Mouse (Mus musculus): Measurements from ENCODE around the gene Rnf213.

The Rnf213 gene

GRCm38 (mm10) chr11:119438776-119439175 lies 45.9 kb downstream of the Rnf213 start:
- DNase-seq (ENCODE audit: low spot score) = no peak

DNA sequence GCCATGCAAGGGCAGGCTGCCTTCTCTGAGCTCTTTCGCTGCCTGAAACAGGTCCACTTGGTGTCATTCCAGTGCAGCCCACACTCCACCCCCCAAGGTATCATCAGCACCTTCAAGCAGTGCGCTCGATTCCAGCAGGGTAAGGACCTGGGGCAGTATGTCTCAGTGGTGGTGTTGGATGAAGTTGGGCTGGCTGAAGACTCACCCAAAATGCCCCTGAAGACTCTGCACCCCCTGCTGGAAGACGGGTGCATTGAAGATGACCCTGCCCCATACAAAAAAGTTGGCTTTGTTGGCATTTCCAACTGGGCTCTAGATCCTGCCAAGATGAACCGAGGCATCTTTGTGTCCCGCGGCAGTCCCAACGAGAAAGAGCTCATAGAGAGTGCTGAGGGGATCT lies 49.3 kb downstream of the Rnf213 start:
- DNase-seq (ENCODE audit: low spot score) = no peak

- no peak for DNase-seq (ENCODE audit: low spot score)
These were observed 50.5 kb downstream of the Rnf213 start for GRCm38 (mm10) chr11:119443442-119443841.

DNA sequence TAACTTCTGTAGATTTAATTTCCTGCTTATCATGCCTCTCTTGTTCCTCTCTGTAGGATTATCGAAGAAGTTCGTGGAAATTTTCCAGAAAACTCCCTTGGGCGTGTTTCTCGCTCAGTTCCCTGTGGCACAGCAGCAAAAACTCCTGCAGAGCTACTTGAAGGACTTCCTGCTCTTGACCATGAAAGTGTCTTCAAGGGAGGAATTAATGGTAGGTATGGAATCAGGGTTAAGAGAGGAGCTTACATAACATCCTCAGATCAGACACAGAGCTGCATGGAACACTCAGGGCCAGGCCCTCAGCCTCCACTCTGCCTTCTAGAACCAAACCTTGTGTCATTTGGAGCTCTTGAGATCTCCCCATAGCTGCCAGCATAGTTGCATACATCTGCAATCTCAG lies 63.2 kb downstream of the Rnf213 start:
- DNase-seq (ENCODE audit: low spot score) = no peak

GRCm38 (mm10) chr11:119477876-119478275 lies 85.0 kb downstream of the Rnf213 start:
- no peak for DNase-seq (ENCODE audit: low spot score)

DNA sequence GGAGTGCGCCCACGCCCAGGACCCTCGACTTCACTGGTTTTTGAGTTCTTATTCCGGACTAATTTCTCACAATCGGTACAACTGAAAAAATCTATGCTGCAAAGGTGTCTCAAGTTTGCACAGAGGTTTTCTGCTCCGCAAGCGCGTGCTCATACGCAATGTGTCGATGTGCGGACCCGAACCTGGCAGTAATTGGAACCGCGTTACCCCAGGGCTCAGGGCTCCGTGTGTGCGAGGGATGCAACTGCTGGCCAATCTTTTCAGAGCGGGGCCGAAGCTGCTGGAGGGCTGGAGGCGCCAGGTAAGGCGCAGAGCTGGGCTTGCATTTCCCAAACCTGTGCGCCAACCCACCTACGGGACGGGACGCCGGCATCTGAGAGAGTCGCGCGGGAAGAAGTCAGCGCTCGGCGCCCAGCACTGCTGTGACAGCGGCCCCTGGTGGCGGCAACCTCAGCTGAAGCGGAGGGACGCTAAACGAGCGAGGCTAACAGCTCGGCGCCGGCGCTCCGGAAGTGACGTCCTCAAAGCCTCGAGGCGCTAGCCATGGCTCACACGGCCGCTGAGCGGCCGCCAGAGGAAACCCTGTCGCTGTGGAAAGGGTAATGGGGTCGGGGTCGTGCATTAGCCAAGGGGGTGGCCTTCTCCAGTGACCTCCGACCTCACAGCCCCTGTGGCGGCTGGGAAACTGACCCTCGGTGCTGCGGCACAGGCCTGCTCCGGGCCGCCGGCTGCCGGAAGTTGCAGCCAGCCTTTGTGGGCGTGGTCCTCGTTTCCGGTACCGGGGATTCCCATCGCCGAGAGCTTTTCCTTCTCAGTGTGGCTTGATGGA lies 98.2 kb downstream of the Rnf213 start, which contains the start of gene Endov:
TSS of gene Endov (plus strand) at position 487 of the 829 bp plus-strand sequence.
- peak; percentile 99 for DNase-seq (ENCODE audit: low spot score)

DNA sequence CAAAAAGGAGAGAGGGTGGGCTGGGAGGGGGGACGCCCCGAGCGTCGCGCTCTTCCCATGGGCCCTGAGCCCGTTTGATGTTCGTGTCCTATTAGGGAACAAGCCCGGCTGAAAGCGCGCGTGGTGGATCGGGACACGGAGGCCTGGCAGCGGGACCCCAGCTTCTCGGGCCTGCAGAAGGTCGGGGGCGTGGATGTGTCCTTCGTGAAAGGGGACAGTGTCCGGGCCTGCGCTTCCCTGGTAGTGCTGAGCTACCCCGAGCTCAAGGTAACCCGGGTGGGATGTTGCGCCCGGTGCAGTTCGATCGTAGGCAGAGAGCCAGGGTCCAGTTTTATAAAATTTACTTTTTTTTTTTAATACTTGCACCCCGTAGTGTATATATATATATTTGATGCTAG lies 98.8 kb downstream of the Rnf213 start:
- DNase-seq (ENCODE audit: low spot score) = no peak

DNA sequence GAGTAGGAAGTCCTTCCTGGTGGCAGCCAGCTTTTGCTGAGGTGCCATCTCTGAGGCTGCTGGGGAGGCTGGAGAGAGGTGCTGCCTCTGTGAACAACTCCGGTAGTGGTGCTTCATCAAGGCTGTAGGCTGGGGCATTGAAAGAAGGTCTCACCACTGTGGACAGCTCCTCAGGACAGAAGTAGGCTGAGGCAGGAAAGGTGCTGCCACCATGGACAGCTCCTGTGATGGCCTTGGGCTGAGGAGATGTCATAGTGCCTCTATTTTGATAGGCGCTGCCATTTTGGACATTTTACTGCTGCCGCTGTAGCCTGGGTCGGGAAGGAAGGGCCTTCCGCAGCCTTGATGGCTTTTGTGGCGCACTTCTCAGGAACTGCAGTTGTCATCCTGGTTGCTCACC lies 99.9 kb downstream of the Rnf213 start:
- no peak for DNase-seq (ENCODE audit: low spot score)

DNA sequence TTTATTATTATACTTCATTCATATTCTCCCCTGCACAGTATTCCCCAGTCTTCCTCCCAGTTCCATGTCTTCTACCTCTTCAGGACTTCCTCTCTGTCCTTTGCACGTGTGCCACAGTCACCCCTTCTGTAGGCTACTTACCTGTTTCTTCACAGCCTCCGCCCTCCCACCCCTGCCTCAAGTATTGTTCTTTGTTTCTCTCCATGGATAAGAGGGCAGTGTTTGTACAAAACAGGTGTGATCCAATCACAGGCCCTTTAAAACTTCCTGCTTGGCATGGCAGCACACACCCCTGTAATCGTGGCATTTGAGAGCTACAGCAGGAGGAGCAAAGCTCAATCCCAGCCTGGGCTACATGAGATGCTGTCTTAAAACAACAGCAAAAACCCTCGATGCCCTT lies 100.6 kb downstream of the Rnf213 start:
- no peak for DNase-seq (ENCODE audit: low spot score)

GRCm38 (mm10) chr11:119496147-119496546 lies 103.2 kb downstream of the Rnf213 start:
- no peak for DNase-seq (ENCODE audit: low spot score)

GRCm38 (mm10) chr11:119497451-119497850 lies 104.6 kb downstream of the Rnf213 start:
- DNase-seq (ENCODE audit: low spot score) = no peak

GRCm38 (mm10) chr11:119499297-119499696 lies 106.4 kb downstream of the Rnf213 start:
- no peak for DNase-seq (ENCODE audit: low spot score)

GRCm38 (mm10) chr11:119500011-119500410 lies 107.1 kb downstream of the Rnf213 start:
- no peak for DNase-seq (ENCODE audit: low spot score)

DNA sequence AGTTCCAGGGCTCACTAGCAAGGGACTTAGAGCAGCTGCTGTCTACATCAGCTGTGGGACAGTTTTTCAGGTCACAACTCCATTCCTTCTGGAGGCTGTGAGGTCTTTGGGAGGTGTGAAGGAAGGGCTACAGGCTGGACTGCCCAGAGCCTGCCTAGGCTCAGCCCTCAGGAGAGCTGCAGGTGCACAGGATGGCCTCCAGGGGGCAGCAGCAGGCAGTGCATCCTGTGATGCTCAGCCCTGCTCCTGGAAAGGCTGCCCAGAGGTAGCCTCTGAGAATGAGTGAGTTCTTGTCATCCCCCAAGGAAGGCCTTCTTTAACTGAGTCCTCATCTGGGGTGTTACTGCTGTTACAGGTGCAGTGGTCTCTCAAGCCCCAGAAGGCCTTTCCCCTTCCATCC lies 110.8 kb downstream of the Rnf213 start:
- peak; percentile 75 for DNase-seq (ENCODE audit: low spot score)

GRCm38 (mm10) chr11:119506386-119506785 lies 113.5 kb downstream of the Rnf213 start:
- no peak for DNase-seq (ENCODE audit: low spot score)

- no peak for DNase-seq (ENCODE audit: low spot score)
These were observed 114.9 kb downstream of the Rnf213 start for GRCm38 (mm10) chr11:119507772-119508171.

DNA sequence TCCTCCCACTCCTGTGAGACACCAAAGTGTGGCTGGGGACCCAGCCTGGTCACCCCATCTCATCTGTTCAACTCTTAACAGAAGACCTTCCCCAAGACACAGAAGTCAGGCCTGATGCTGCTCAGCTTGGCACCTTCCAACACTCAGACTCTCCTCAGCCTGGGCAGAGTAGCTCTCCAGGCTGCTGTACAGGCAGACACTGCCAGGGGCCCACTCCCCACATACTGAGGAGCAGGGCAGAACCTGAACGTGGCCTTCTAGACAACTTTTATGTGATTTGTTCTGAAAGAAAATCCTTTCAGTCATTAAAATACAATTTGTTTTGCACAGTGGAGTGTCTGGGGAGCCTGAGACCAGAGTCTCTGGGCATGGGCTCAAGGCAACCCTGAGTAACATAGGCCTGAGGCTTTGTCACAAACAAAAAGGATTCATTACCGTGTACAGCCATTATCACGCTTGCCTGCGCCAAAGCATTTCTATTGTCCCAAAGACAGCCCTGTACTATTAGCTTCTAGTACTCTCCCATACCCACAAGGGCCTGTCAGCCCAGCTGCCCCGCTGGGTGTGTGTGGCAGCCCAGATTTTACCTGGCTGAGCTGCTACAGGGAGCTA lies 116.4 kb downstream of the Rnf213 start:
- no peak for DNase-seq (ENCODE audit: low spot score)

- no peak for DNase-seq (ENCODE audit: low spot score)
These were observed 120.2 kb downstream of the Rnf213 start for GRCm38 (mm10) chr11:119513038-119513659.

DNA sequence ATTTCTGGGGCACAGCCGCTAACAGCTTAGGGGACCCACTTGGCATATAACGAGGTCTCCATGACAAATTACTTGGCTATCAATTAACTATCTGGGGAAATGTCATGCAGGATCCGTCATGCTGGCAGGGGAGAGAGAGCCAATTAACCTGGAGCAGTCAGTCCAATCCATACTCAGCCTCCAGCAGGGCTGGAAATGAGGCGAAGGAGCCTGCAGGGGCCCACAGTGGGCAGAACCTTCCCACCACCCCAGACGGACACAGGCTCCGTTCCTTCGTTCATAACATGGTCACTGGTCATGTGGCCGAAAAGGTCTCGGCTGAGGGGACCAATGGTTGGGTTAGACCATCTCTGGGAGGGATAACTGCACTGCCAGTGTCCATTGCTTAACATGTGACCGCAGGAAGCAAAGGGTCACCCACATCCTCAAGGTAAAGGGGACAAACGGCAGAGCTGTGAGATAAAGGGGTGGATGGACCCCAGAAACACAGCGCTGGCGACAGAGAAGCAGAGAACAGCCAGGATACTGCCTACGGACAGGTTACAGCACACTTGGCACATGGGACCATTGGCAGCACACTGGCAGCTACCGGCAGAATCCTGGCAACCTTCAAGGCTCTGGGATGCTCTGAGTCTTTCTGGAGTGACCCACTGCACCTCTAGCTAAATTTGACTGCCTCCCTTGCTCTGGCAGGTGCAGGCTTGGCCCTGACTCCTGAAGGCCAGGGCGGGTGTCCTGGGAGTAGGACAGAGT lies 121.4 kb downstream of the Rnf213 start:
- no peak for DNase-seq (ENCODE audit: low spot score)

DNA sequence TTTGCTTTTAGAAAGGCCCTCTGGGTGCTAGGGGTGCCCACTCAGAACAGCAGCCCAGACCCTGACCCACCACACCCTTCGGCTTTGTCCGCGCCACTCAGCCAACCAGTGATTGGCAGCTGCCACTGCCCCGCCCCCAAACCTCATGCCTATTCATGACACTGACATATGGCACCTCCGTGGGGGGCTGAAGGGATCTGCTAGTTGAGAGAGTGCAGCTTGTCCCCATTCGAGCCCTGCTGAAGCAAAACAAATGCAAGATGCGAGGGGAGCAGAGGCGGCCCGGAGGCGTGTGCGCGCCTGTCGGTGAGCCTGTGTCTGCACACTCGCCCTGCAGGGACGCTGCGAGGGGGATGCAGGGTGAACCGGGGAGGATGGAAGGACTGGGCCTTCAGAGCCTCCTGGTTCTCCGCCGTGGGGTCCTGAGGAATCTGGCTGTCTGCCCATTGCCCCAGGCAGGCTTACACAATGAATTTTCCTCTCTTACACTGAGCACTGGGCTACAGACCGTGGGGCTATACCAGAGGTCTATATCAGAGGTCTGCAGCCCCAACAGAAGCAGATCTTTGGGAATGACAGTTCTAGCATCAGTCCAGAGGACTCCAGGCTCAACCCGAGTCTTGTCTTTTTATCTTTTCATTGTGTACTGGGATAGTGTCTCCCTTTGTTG lies 122.2 kb downstream of the Rnf213 start:
- DNase-seq (ENCODE audit: low spot score) = no peak

- DNase-seq (ENCODE audit: low spot score) = no peak
These were observed 123.2 kb downstream of the Rnf213 start for GRCm38 (mm10) chr11:119515823-119516676.

Measured in urinary bladder, postnatal 25 days (tissue).